Mouse (Mus musculus): ENCODE results near the gene Pcdh15.

GRCm38 (mm10) chr10:74379276-74380134 lies 1280.4 kb downstream of the Pcdh15 start:
- TF ChIP-seq GATA1 (IDR thresholded peaks at IDR 0.05; ENCODE audit: borderline replicate concordance, low read length), result no peak
- TF ChIP-seq FLI1 (IDR thresholded peaks at IDR 0.05; ENCODE audit: low read length), result no peak
